Mouse (Mus musculus): ENCODE data around the gene Arhgap40.

- TF ChIP-seq POLR2A (IDR thresholded peaks at IDR 0.05; ENCODE audit: low read depth, low read length) (no peak), CTCF (IDR thresholded peaks at IDR 0.05; ENCODE audit: borderline replicate concordance, insufficient read depth, low read length) (no peak)
Observed at GRCm38 (mm10) chr2:158588524-158589271, 76.1 kb downstream of the Arhgap40 start.
